Mouse (Mus musculus) olfactory bulb, adult 2 months (tissue): ENCODE results near the gene Gm9376.

Source experiments
- CTCF ChIP-seq: fragments of 200-500 bp; IDR thresholded peaks from 2 replicates; pipeline ENCODE4 v1.5.1; 2012; ENCODE audit warnings: low read depth, mild to moderate bottlenecking, low read length, moderate library complexity; ENCODE audit not compliant: insufficient read depth
- POLR2A ChIP-seq: fragments of 200-500 bp; IDR thresholded peaks from 2 replicates; pipeline ENCODE4 v1.6.1; 2012; ENCODE audit warnings: mild to moderate bottlenecking, low read depth, low read length, moderate library complexity; ENCODE audit not compliant: insufficient read depth

GRCm38 (mm10) chr14:118253381-118253780, 13.4 kb upstream of the Gm9376 start:
- TF ChIP-seq CTCF, result no peak
- no peak for TF ChIP-seq POLR2A
